Mouse (Mus musculus) stomach, embryonic 14.5 days (tissue): ENCODE measurements around the gene Prrt1. TPM values are rescaled to one million over a fixed set of nuclear protein-coding genes. Genes with fewer than 3 reads are reported as not detected.

Experiments used
- ATAC-seq: fragments of 200-750 bp; cut with Nextera tagmentation; 2 replicates; pipeline ENCODE4 v1.8.0; 2017; ENCODE audit warnings: low read depth, moderate TSS enrichment; ENCODE audit not compliant: insufficient number of reproducible peaks, insufficient read depth, low FRiP score
- H3K27ac ChIP-seq: fragments of 300-500 bp; sonication (generic); 2 replicates; pipeline ENCODE4 v1.5.1; 2014; ENCODE audit warnings: mild to moderate bottlenecking, low read length, moderate library complexity, mixed read lengths
- H3K27me3 ChIP-seq: fragments of 300-500 bp; sonication (generic); 2 replicates; pipeline ENCODE4 v1.6.1; 2014; ENCODE audit warnings: low read length, control low read depth, mixed read lengths; ENCODE audit not compliant: control insufficient read depth, insufficient read depth
- H3K36me3 ChIP-seq: fragments of 300-500 bp; sonication (generic); 2 replicates; pipeline ENCODE4 v1.6.1; 2014; ENCODE audit warnings: mild to moderate bottlenecking, control low read depth, low read length, moderate library complexity, mixed read lengths; ENCODE audit not compliant: control insufficient read depth, insufficient read depth
- H3K4me1 ChIP-seq: fragments of 300-500 bp; sonication (generic); 2 replicates; pipeline ENCODE4 v1.6.1; 2014; ENCODE audit warnings: low read length, control low read depth, mixed read lengths; ENCODE audit not compliant: control insufficient read depth, insufficient read depth
- H3K4me2 ChIP-seq: fragments of 300-500 bp; sonication (generic); replicated peaks from 2 replicates; pipeline ENCODE4 v1.6.1; 2014; ENCODE audit warnings: low read depth, low read length, control low read depth
- H3K4me3 ChIP-seq: fragments of 300-500 bp; sonication (generic); 2 replicates; pipeline ENCODE4 v1.5.1; 2014; ENCODE audit warnings: low read depth, low read length, control low read depth
- H3K9ac ChIP-seq: fragments of 300-500 bp; sonication (generic); replicated peaks from 2 replicates; pipeline ENCODE4 v1.6.1; 2014; ENCODE audit warnings: low read depth, mild to moderate bottlenecking, control low read depth, low read length, moderate library complexity, mixed read lengths
- H3K9me3 ChIP-seq: fragments of 300-500 bp; sonication (generic); 2 replicates; pipeline ENCODE4 v1.6.1; 2016; ENCODE audit warnings: low read depth, low read length, control low read depth; ENCODE audit not compliant: control insufficient read depth
- WGBS: fragments of 180-500 bp; shearing (Covaris S2); extraction: QIAGEN DNeasy Blood & Tissue Kit; methylation state at CpG from one replicate; pipeline ENCODE4 v1.1.7; 2014; 5-methylcytosine and 5-hydroxymethylcytosine counted together
- polyA plus RNA-seq: library from polyadenylated mRNA; unstranded; fragments of >200 nt; fragmentation: Nextera tagmentation; extraction: Ambion mirVana; gene quantifications from 2 replicates; pipeline ENCODE4 v1.2.1, GENCODE M21; 2014

The Prrt1 gene
- polyA plus RNA-seq, 1 experiment from 2014 or later = 0.56 TPM

GRCm38 (mm10) chr17:34652985-34653384, 23.7 kb downstream of the Prrt1 start:
- no peak for ATAC-seq
- WGBS = 89% methylated on average over 8 of the region's 8 CpGs
- peaks cover 45% of the 10 kb centered on the region for H3K36me3 ChIP-seq

GRCm38 (mm10) chr17:34653746-34654285, 24.5 kb downstream of the Prrt1 start:
- no peak overlapping the region for H3K9ac ChIP-seq
- H3K4me2 ChIP-seq = no peak overlapping the region
- H3K27ac ChIP-seq = no peak overlapping the region
- no peak overlapping the region for H3K4me3 ChIP-seq
- ATAC-seq = no peak
- H3K9me3 ChIP-seq = no peaks in the 10 kb centered on the region
- H3K27me3 ChIP-seq = no peaks in the 10 kb centered on the region
- peaks cover 20% of the 10 kb centered on the region for H3K4me1 ChIP-seq
- 64% methylated on average over 9 of the region's 9 CpGs for WGBS
- peaks cover 45% of the 10 kb centered on the region for H3K36me3 ChIP-seq

More at GRCm38 (mm10) chr17:34652985-34653384, 23.7 kb downstream of the Prrt1 start:
- Histone ChIP-seq H3K4me3 (no peak overlapping the region), H3K27me3 (no peaks in the 10 kb centered on the region), H3K9ac (no peak overlapping the region), H3K4me2 (no peak overlapping the region), H3K9me3 (no peaks in the 10 kb centered on the region), H3K27ac (no peak overlapping the region), H3K4me1 (peaks cover 23% of the 10 kb centered on the region)

- Histone ChIP-seq H3K4me3 (no peak overlapping the region), H3K4me2 (no peak overlapping the region), H3K27ac (no peak overlapping the region), H3K4me1 (peaks cover 20% of the 10 kb centered on the region), H3K27me3 (no peaks in the 10 kb centered on the region), H3K9ac (no peak overlapping the region), H3K36me3 (peaks cover 44% of the 10 kb centered on the region), H3K9me3 (no peaks in the 10 kb centered on the region)
- ATAC-seq = no peak
- 94% methylated on average over 13 of the region's 13 CpGs for WGBS
Measured at GRCm38 (mm10) chr17:34654392-34654791, 25.1 kb downstream of the Prrt1 start.

- 0 out of 2 replicates have a peak overlapping the region, but pooled peaks have one; percentile 3 for H3K4me2 ChIP-seq
- peak; percentile 3; the same call in 1 of the 2 replicates for ATAC-seq
- H3K4me1 ChIP-seq = peaks cover 20% of the 10 kb centered on the region
- 59% methylated on average over 7 of the region's 7 CpGs for WGBS
- H3K4me3 ChIP-seq = no peak overlapping the region
- peak overlapping the region; percentile 58; the same call in 1 of the 2 replicates for H3K27ac ChIP-seq
- no peaks in the 10 kb centered on the region for H3K9me3 ChIP-seq
- H3K36me3 ChIP-seq = peaks cover 38% of the 10 kb centered on the region
- no peaks in the 10 kb centered on the region for H3K27me3 ChIP-seq
- no peak overlapping the region for H3K9ac ChIP-seq
Measured at GRCm38 (mm10) chr17:34655160-34655559, 25.8 kb downstream of the Prrt1 start.

GRCm38 (mm10) chr17:34655581-34655991, 26.3 kb downstream of the Prrt1 start:
- H3K9ac ChIP-seq = no peak overlapping the region
- H3K36me3 ChIP-seq = peaks cover 34% of the 10 kb centered on the region
- 0 out of 2 replicates have a peak overlapping the region, but pooled peaks have one; percentile 3 for H3K4me2 ChIP-seq
- ATAC-seq = peak; percentile 63; the same call in 1 of the 2 replicates
- no peaks in the 10 kb centered on the region for H3K9me3 ChIP-seq
- WGBS = 33% methylated on average over 4 of the region's 4 CpGs
- H3K4me1 ChIP-seq = peaks cover 24% of the 10 kb centered on the region
- H3K27me3 ChIP-seq = 0 out of 2 replicates have a peak, but pooled peaks cover 2% of the 10 kb centered on the region
- no peak overlapping the region for H3K4me3 ChIP-seq
- H3K27ac ChIP-seq = peak overlapping the region; percentile 58

- 46% methylated on average over 8 of the region's 8 CpGs for WGBS
- Histone ChIP-seq H3K36me3 (peaks cover 23% of the 10 kb centered on the region), H3K9me3 (no peaks in the 10 kb centered on the region), H3K4me1 (peaks cover 34% of the 10 kb centered on the region), H3K4me3 (no peak overlapping the region), H3K27me3 (0 out of 2 replicates have a peak, but pooled peaks cover 2% of the 10 kb centered on the region), H3K9ac (no peak overlapping the region), H3K27ac (peak overlapping the region; percentile 58; the same call in 1 of the 2 replicates), H3K4me2 (no peak overlapping the region)
- ATAC-seq = no peak
Measured at GRCm38 (mm10) chr17:34656666-34657065, 27.3 kb downstream of the Prrt1 start.

- WGBS = 29% methylated on average over 2 of the region's 2 CpGs
- no peak overlapping the region for H3K4me3 ChIP-seq
- peaks cover 18% of the 10 kb centered on the region for H3K36me3 ChIP-seq
- 0 out of 2 replicates have a peak, but pooled peaks cover 2% of the 10 kb centered on the region for H3K27me3 ChIP-seq
- no peaks in the 10 kb centered on the region for H3K9me3 ChIP-seq
- H3K4me2 ChIP-seq = no peak overlapping the region
- no peak overlapping the region for H3K9ac ChIP-seq
- no peak overlapping the region for H3K27ac ChIP-seq
- no peak for ATAC-seq
- peaks cover 34% of the 10 kb centered on the region for H3K4me1 ChIP-seq
Measured at GRCm38 (mm10) chr17:34657271-34657670, 27.9 kb downstream of the Prrt1 start.

GRCm38 (mm10) chr17:34658145-34658544, 28.8 kb downstream of the Prrt1 start:
- Histone ChIP-seq H3K27me3 (0 out of 2 replicates have a peak, but pooled peaks cover 2% of the 10 kb centered on the region), H3K4me3 (no peak overlapping the region), H3K4me2 (no peak overlapping the region), H3K4me1 (peaks cover 34% of the 10 kb centered on the region), H3K9me3 (no peaks in the 10 kb centered on the region), H3K27ac (no peak overlapping the region), H3K9ac (no peak overlapping the region), H3K36me3 (peaks cover 9% of the 10 kb centered on the region)
- WGBS = 79% methylated on average over 2 of the region's 2 CpGs
- ATAC-seq = no peak
